Mouse (Mus musculus) frontal cortex, postnatal 25 days (tissue): ENCODE results near the gene Olfr921.

Source experiments
- DNase-seq, 2 experiments: peaks; one replicate each; pipeline ENCODE4 v3.0.0; 2022; ENCODE audit warnings: low spot score in 2 of 2

Gene Olfr921

DNA sequence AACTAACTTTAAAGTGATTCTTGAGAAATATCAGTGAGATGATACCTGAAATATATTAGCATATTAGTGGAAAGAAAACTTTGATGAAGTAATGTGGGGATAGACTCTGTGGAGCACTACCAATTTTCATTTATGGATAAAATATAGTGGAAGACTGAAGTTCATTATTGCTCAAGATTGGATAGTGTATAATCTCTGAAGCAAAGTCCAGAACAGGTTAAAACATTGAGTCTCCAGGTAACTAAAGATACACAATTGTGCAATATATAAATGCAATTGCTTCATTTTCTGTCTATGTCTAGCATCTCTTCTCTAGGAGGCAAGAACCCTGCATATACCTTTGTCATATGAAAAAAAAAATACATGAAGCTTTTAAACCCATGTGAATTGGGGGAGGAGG is at the start of gene Olfr921:
TSS of gene Olfr921 (plus strand) at position 301 of the 400 bp plus-strand sequence.
- DNase-seq, result no peak

- DNase-seq, result no peak
Measured at GRCm38 (mm10) chr9:38724044-38724443, 48.8 kb upstream of the Olfr921 start.

DNA sequence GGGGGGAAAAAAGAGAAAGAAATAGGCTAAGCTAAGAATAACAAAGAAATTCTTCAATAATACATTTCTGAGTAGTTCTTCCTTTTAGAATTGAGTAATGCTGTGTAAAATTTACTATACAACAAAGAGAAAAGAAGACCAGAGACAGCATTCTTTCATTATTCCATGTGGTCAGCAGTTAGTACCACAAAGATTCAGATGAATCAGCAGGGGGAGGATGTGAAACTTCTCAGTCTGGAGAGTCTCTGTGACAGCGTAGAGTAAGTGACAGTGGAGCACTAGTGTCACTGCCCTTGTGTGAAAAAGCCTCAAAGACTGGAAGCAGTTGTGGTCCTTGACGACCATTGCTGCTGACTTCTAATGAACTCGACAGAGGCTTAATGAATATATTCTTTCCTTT is 44.6 kb upstream of the Olfr921 start:
- no peak for DNase-seq

- DNase-seq, result no peak
Measured at GRCm38 (mm10) chr9:38741408-38741807, 31.5 kb upstream of the Olfr921 start.

- no peak for DNase-seq
Measured at GRCm38 (mm10) chr9:38744619-38745315, 28.1 kb upstream of the Olfr921 start.

- no peak for DNase-seq
Measured at GRCm38 (mm10) chr9:38751999-38752398, 20.9 kb upstream of the Olfr921 start, which contains the start of gene Olfr920. Gene Olfr920, plus strand, starts transcription at chr9:38752299.

GRCm38 (mm10) chr9:38792689-38793088 is 19.8 kb downstream of the Olfr921 start:
- no peak for DNase-seq

DNA sequence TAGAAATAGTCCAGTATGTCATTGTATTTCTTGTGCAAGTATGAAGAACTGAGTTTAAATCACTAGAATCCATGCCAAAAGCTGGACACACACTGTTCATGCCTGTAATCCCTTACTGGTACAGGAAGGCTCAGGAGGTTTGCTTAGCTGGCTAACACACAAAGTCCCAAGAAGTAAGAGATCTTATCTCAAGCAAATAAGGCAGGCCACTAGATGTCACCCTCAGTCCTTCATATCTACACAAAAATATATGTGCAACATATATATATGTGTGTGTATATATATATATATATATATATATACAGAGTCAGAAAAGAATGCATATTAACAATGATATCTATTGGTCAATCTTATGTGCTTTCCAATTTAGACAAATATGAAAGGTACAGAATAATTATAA is 32.8 kb downstream of the Olfr921 start:
- DNase-seq, result no peak

DNA sequence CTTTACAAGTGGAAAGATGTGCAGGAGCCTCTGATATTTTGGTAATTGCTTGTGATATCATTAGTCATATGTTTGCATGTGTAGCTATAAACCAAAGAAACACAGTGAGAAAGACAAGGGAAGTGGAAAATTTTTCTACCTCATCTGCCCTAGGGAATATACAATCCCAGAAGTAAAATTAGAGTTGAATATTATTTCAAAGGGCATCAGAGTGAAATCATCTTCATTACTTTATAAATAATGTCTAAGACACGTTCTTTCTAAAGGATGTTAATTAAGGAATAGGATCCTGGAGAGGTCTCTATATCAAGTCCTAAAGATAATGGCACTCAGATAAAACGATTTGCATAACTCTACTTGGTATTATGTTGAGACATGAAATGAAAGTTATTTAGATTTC is 41.4 kb downstream of the Olfr921 start, which contains the start of gene Olfr922:
TSS of gene Olfr922 (plus strand) at position 301 of the 400 bp plus-strand sequence.
- DNase-seq, result no peak

- no peak for DNase-seq
Measured at GRCm38 (mm10) chr9:38815458-38815986, 42.7 kb downstream of the Olfr921 start.

DNA sequence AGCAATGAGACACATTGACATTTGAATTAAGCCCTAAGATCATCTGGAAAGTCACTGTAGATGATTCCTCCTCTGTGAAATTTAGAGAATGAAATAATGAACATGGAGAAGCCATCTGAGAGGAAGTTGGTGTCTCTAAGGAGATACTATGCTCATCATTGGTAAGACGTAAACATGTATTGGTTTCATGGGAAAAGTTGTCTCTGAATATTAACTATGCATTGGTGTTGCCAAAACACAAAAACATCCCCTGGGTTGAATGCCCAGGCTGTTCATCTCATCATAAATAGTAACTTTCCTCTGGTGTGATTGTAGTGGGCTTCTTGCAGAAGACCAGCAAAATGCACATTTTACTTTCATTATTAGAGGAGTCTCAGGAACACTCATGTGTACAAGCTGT is 53.4 kb downstream of the Olfr921 start, which contains the start of gene Olfr923:
TSS of gene Olfr923 (plus strand) at position 301 of the 400 bp plus-strand sequence.
- no peak for DNase-seq
